Mouse (Mus musculus) G1E (cell line): ENCODE measurements around the gene Sod2.

Source experiments
- CTCF ChIP-seq: IDR thresholded peaks from 2 replicates; pipeline ENCODE4 v1.5.1; 2012; ENCODE audit warnings: low read depth, low read length, inconsistent platforms, mixed read lengths
- GATA1 ChIP-seq: IDR thresholded peaks from 2 replicates; pipeline ENCODE4 v1.6.1; 2012; ENCODE audit warnings: borderline replicate concordance, low read length, inconsistent platforms, mixed read lengths
- GATA2 ChIP-seq: IDR thresholded peaks from 2 replicates; pipeline ENCODE4 v1.6.1; 2012; ENCODE audit warnings: low read depth, low read length, inconsistent platforms, borderline replicate concordance
- POLR2AphosphoS5 ChIP-seq: IDR thresholded peaks from 2 replicates; pipeline ENCODE4 v1.6.1; 2012; ENCODE audit warnings: low read depth, low read length, inconsistent platforms; ENCODE audit not compliant: insufficient replicate concordance
- TAL1 ChIP-seq: conservative IDR thresholded peaks from 2 replicates; pipeline ENCODE4 v1.6.1; 2012; ENCODE audit warnings: low read depth, low read length, inconsistent platforms, mixed read lengths

DNA sequence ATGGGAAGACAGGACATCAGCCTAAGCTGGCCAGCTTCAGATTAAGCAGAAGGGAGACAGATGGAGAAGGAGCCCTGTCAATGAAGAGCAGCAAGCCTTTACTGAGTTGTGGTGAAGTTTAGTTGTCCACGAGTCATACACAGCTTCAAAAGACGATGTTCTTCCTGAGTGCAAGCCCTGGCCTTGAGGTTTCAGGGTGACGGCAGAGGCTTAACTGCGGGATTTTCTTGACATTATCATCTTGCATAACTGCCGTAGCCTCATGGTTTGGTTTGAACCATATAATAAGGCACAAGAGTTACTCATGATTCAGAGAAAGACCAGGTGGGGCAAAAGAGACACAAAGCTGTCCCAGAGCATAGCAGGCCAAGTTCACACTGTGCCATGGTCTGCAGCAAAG lies 8.8 kb upstream of the Sod2 start:
- TF ChIP-seq CTCF = no peak
- TF ChIP-seq GATA1 = no peak
- TF ChIP-seq TAL1 = no peak
- no peak for TF ChIP-seq GATA2
- no peak for TF ChIP-seq POLR2AphosphoS5
